Mouse (Mus musculus) ES-Bruce4 (cell line): ENCODE measurements around the gene Rnf213. TPM values are rescaled to one million over a fixed set of nuclear protein-coding genes. Genes with fewer than 3 reads are reported as not detected.

Source experiments
- H3K27ac ChIP-seq: 2 replicates; pipeline ENCODE4 v1.5.1; 2012; ENCODE audit warnings: low read length, inconsistent platforms; ENCODE audit not compliant: insufficient read depth
- H3K27me3 ChIP-seq: 2 replicates; pipeline ENCODE4 v1.6.1; 2012; ENCODE audit warnings: mild to moderate bottlenecking, low read length, inconsistent platforms; ENCODE audit not compliant: control insufficient read depth, poor library complexity, insufficient read depth, severe bottlenecking
- H3K36me3 ChIP-seq: 2 replicates; pipeline ENCODE4 v1.6.1; 2012; ENCODE audit warnings: inconsistent platforms, mild to moderate bottlenecking, low read length, moderate library complexity; ENCODE audit not compliant: control insufficient read depth, poor library complexity, insufficient read depth, severe bottlenecking
- H3K4me1 ChIP-seq: one replicate; pipeline ENCODE4 v1.8.1; 2011; ENCODE audit warnings: low read length; ENCODE audit not compliant: control insufficient read depth, insufficient read depth
- H3K4me3 ChIP-seq: 2 replicates; pipeline ENCODE4 v1.5.1; 2011; ENCODE audit warnings: low read depth, mild to moderate bottlenecking, low read length
- H3K9ac ChIP-seq: 2 replicates; pipeline ENCODE4 v1.6.1; 2012; ENCODE audit warnings: low read depth, mild to moderate bottlenecking, inconsistent platforms; ENCODE audit not compliant: poor library complexity, severe bottlenecking
- H3K9me3 ChIP-seq: replicated peaks from 2 replicates; pipeline ENCODE4 v1.6.1; 2012; ENCODE audit warnings: mild to moderate bottlenecking, low read length, inconsistent platforms; ENCODE audit not compliant: control insufficient read depth, poor library complexity, insufficient read depth, severe bottlenecking
- CTCF ChIP-seq: IDR thresholded peaks from one replicate; pipeline ENCODE4 v1.8.1; 2011; ENCODE audit warnings: low read depth, low read length
- EP300 ChIP-seq: IDR thresholded peaks from 2 replicates; pipeline ENCODE4 v1.6.1; 2011; ENCODE audit warnings: low read depth, low read length; ENCODE audit not compliant: insufficient read depth
- POLR2A ChIP-seq: IDR thresholded peaks from one replicate; pipeline ENCODE4 v1.8.1; 2011; ENCODE audit warnings: low read length; ENCODE audit not compliant: insufficient read depth
- polyA plus RNA-seq: library from polyadenylated mRNA; stranded (reverse); fragments of >200 nt; gene quantifications from 2 replicates; pipeline ENCODE4 v1.2.4, GENCODE M21; 2011; ENCODE audit warnings: low read depth; ENCODE audit not compliant: missing spikeins, insufficient read depth, insufficient read length

Gene Rnf213
- polyA plus RNA-seq, 1 experiment: 22.4 TPM

- H3K9ac ChIP-seq: no peak overlapping the region
- H3K4me1 ChIP-seq: no peaks in the 10 kb centered on the region
- no peak for TF ChIP-seq CTCF
- no peak for TF ChIP-seq POLR2A
- TF ChIP-seq EP300: no peak
- no peaks in the 10 kb centered on the region for H3K9me3 ChIP-seq
- no peaks in the 10 kb centered on the region for H3K27me3 ChIP-seq
- no peak overlapping the region for H3K4me3 ChIP-seq
- H3K27ac ChIP-seq: no peak overlapping the region
- H3K36me3 ChIP-seq: no peaks in the 10 kb centered on the region
These were observed 17.5 kb upstream of the Rnf213 start for GRCm38 (mm10) chr11:119375425-119375824.

- Histone ChIP-seq H3K27me3 (no peaks in the 10 kb centered on the region), H3K36me3 (no peaks in the 10 kb centered on the region), H3K4me3 (no peak overlapping the region), H3K4me1 (no peaks in the 10 kb centered on the region), H3K27ac (no peak overlapping the region), H3K9ac (no peak overlapping the region), H3K9me3 (no peaks in the 10 kb centered on the region)
- TF ChIP-seq POLR2A (no peak), CTCF (no peak), EP300 (no peak)
These were observed 15.6 kb upstream of the Rnf213 start for GRCm38 (mm10) chr11:119377326-119377725.

GRCm38 (mm10) chr11:119378551-119378950 lies 14.3 kb upstream of the Rnf213 start:
- TF ChIP-seq CTCF: no peak
- no peak for TF ChIP-seq EP300
- TF ChIP-seq POLR2A: no peak
- H3K27ac ChIP-seq: no peak overlapping the region
- no peaks in the 10 kb centered on the region for H3K36me3 ChIP-seq
- H3K27me3 ChIP-seq: no peaks in the 10 kb centered on the region
- H3K9ac ChIP-seq: no peak overlapping the region
- H3K9me3 ChIP-seq: no peaks in the 10 kb centered on the region
- no peaks in the 10 kb centered on the region for H3K4me1 ChIP-seq
- H3K4me3 ChIP-seq: no peak overlapping the region

- no peaks in the 10 kb centered on the region for H3K27me3 ChIP-seq
- TF ChIP-seq POLR2A: no peak
- peak; percentile 89 for TF ChIP-seq EP300
- H3K4me3 ChIP-seq: no peak overlapping the region
- no peaks in the 10 kb centered on the region for H3K9me3 ChIP-seq
- H3K36me3 ChIP-seq: no peaks in the 10 kb centered on the region
- H3K4me1 ChIP-seq: no peaks in the 10 kb centered on the region
- H3K9ac ChIP-seq: no peak overlapping the region
- H3K27ac ChIP-seq: peak overlapping the region; percentile 66
These were observed 11.1 kb upstream of the Rnf213 start for GRCm38 (mm10) chr11:119381631-119382337.

GRCm38 (mm10) chr11:119382338-119382850 lies 10.5 kb upstream of the Rnf213 start:
- no peak overlapping the region for H3K4me3 ChIP-seq
- H3K9me3 ChIP-seq: no peaks in the 10 kb centered on the region
- no peaks in the 10 kb centered on the region for H3K27me3 ChIP-seq
- H3K36me3 ChIP-seq: no peaks in the 10 kb centered on the region
- H3K4me1 ChIP-seq: no peaks in the 10 kb centered on the region
- no peak overlapping the region for H3K9ac ChIP-seq
- H3K27ac ChIP-seq: peak overlapping the region; percentile 46; the same call in 1 of the 2 replicates
- no peak for TF ChIP-seq CTCF
- no peak for TF ChIP-seq EP300
- TF ChIP-seq POLR2A: no peak

GRCm38 (mm10) chr11:119384904-119385303 lies 8.0 kb upstream of the Rnf213 start:
- H3K27ac ChIP-seq: no peak overlapping the region
- no peaks in the 10 kb centered on the region for H3K36me3 ChIP-seq
- no peaks in the 10 kb centered on the region for H3K9me3 ChIP-seq
- no peaks in the 10 kb centered on the region for H3K4me1 ChIP-seq
- H3K9ac ChIP-seq: no peak overlapping the region
- H3K27me3 ChIP-seq: no peaks in the 10 kb centered on the region
- TF ChIP-seq CTCF (no peak), POLR2A (no peak), EP300 (no peak)
- no peak overlapping the region for H3K4me3 ChIP-seq
